Mouse (Mus musculus): ENCODE measurements around the gene Csrp2. TPM values are rescaled to one million over a fixed set of nuclear protein-coding genes. Genes with fewer than 3 reads are reported as not detected.

The Csrp2 gene
- polyA plus RNA-seq, 1 experiment from 2014 or later: 154 TPM

DNA sequence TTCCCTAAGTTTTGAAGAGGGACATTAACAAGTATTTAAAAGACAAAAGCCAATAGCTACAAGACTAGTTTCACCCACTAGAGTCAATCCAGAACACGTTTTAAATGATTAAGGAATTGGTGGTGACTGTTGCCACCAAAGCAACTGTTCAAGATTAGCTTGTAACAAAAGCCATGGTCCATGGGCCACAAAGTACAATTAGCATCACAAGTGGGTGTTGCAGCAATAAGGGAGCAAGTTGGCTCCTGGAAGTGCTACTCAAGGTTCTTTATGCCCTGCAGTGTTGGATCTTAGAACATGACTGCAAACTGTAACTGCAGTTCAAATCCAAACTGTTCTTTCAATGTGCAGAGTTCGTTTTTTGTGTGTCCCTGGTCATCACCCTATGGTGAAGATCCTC, 57.8 kb downstream of the Csrp2 start:
- no peak for TF ChIP-seq CTCF (IDR thresholded peaks at IDR 0.05; ENCODE audit: low read depth)
- Histone ChIP-seq H3K9me3 (ENCODE audit: low read depth, low read length) (no peaks in the 10 kb centered on the region), H3K27me3 (ENCODE audit: insufficient read depth, low read length) (no peaks in the 10 kb centered on the region), H3K27ac (ENCODE audit: low read depth) (no peak overlapping the region), H3K4me1 (ENCODE audit: insufficient read depth) (no peaks in the 10 kb centered on the region), H3K4me3 (ENCODE audit: low read depth, low read length) (no peak overlapping the region), H3K9ac (no peak overlapping the region), H3K36me3 (ENCODE audit: insufficient read depth) (peaks cover 27% of the 10 kb centered on the region), H3K4me2 (no peak overlapping the region)
- ATAC-seq (ENCODE audit: insufficient read depth) (no peak), DNase-seq (no peak)
- 47% methylated on average over 2 of the region's 2 CpGs for WGBS

- ATAC-seq (ENCODE audit: insufficient read depth) (no peak), DNase-seq (no peak)
- peaks cover 15% of the 10 kb centered on the region; the same call in 1 of the 2 replicates for H3K36me3 ChIP-seq (ENCODE audit: insufficient read depth)
- H3K4me3 ChIP-seq (ENCODE audit: low read depth, low read length): no peak overlapping the region
- H3K27ac ChIP-seq (ENCODE audit: low read depth): no peak overlapping the region
- 83% methylated on average over 2 of the region's 2 CpGs for WGBS
- no peak overlapping the region for H3K4me2 ChIP-seq
- no peaks in the 10 kb centered on the region for H3K4me1 ChIP-seq (ENCODE audit: insufficient read depth)
- H3K9ac ChIP-seq: no peak overlapping the region
- H3K27me3 ChIP-seq (ENCODE audit: insufficient read depth, low read length): no peaks in the 10 kb centered on the region
- no peaks in the 10 kb centered on the region for H3K9me3 ChIP-seq (ENCODE audit: low read depth, low read length)
- TF ChIP-seq CTCF (IDR thresholded peaks at IDR 0.05; ENCODE audit: low read depth): no peak
Measured at GRCm38 (mm10) chr10:110979431-110979830, 59.8 kb downstream of the Csrp2 start.

DNA sequence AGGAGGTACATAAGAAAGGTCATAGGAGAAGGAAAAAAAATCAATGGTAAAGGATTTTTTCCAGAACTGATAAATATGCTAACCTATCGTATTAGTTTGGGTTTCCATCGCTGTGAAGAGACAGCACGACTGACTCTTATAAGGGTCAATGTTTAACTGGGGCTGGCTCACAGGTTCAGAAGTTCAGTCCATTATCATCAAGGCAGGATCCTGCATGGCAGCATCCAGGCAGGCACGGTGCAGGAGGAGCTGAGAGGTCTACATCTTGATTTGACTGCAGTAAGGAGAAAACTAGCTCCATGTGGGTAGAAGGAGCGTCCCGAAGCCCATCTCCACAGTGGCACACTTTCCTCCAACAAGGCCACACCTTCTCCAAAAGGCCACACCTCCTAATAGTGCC, 60.9 kb downstream of the Csrp2 start:
- H3K4me3 ChIP-seq (ENCODE audit: low read depth, low read length): no peak overlapping the region
- WGBS: 93% methylated on average over 6 of the region's 6 CpGs
- H3K9ac ChIP-seq: no peak overlapping the region
- H3K4me1 ChIP-seq (ENCODE audit: insufficient read depth): no peaks in the 10 kb centered on the region
- H3K36me3 ChIP-seq (ENCODE audit: insufficient read depth): peaks cover 15% of the 10 kb centered on the region; the same call in 1 of the 2 replicates
- H3K9me3 ChIP-seq (ENCODE audit: low read depth, low read length): no peaks in the 10 kb centered on the region
- ATAC-seq (ENCODE audit: insufficient read depth): no peak
- no peaks in the 10 kb centered on the region for H3K27me3 ChIP-seq (ENCODE audit: insufficient read depth, low read length)
- H3K4me2 ChIP-seq: no peak overlapping the region
- H3K27ac ChIP-seq (ENCODE audit: low read depth): no peak overlapping the region
- no peak for DNase-seq
- TF ChIP-seq CTCF (IDR thresholded peaks at IDR 0.05; ENCODE audit: low read depth): no peak

DNA sequence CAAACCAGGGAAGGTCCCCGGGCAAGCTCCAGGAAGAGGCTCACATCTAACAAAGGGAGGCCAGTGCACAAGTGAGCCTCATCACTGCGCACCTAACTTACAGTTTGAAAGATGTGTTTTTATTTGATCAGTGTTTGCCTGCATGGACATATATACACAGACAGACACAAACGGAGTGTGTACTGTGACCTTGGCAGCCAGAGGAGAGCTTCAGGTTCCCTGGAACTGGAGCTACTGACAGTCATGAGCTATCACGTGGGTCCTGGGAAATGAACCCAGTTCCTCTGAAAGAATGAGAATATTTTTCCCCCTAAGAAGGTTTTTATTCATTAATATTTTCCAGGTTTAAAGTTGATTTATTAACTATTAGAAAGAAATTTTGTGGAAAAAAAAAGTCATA, 63.2 kb downstream of the Csrp2 start:
- no peak overlapping the region for H3K4me3 ChIP-seq (ENCODE audit: low read depth, low read length)

GRCm38 (mm10) chr10:110986682-110987081, 67.1 kb downstream of the Csrp2 start:
- no peak for DNase-seq
- no peak for TF ChIP-seq CTCF (IDR thresholded peaks at IDR 0.05; ENCODE audit: low read depth)
- Histone ChIP-seq H3K27ac (ENCODE audit: low read depth) (no peak overlapping the region), H3K36me3 (ENCODE audit: insufficient read depth) (0 out of 2 replicates have a peak, but pooled peaks cover 2% of the 10 kb centered on the region), H3K4me2 (no peak overlapping the region), H3K27me3 (ENCODE audit: insufficient read depth, low read length) (no peaks in the 10 kb centered on the region), H3K4me1 (ENCODE audit: insufficient read depth) (no peaks in the 10 kb centered on the region), H3K4me3 (ENCODE audit: low read depth, low read length) (no peak overlapping the region), H3K9ac (no peak overlapping the region), H3K9me3 (ENCODE audit: low read depth, low read length) (no peaks in the 10 kb centered on the region)
- WGBS: 88% methylated on average over 17 of the region's 17 CpGs
- no peak for ATAC-seq (ENCODE audit: insufficient read depth)

More for the DNA sequence above, 63.2 kb downstream of the Csrp2 start:
- H3K36me3 ChIP-seq (ENCODE audit: insufficient read depth): peaks cover 10% of the 10 kb centered on the region; the same call in 1 of the 2 replicates
- H3K27me3 ChIP-seq (ENCODE audit: insufficient read depth, low read length): no peaks in the 10 kb centered on the region
- no peak for TF ChIP-seq CTCF (IDR thresholded peaks at IDR 0.05; ENCODE audit: low read depth)
- H3K9me3 ChIP-seq (ENCODE audit: low read depth, low read length): no peaks in the 10 kb centered on the region
- 62% methylated on average over 4 of the region's 4 CpGs for WGBS
- ATAC-seq (ENCODE audit: insufficient read depth) (no peak), DNase-seq (no peak)
- no peaks in the 10 kb centered on the region for H3K4me1 ChIP-seq (ENCODE audit: insufficient read depth)
- no peak overlapping the region for H3K27ac ChIP-seq (ENCODE audit: low read depth)
- no peak overlapping the region for H3K9ac ChIP-seq
- H3K4me2 ChIP-seq: no peak overlapping the region

Other genes with a start within 250 kb of the Csrp2 start
- 42.9 and 43.8 TPM in 2 replicates for gene E2f7, start 174.3 kb upstream of the Csrp2 start, polyA plus RNA-seq (2014; fragmentation: Nextera tagmentation; extraction: Ambion mirVana)
- gene Zdhhc17, start 90.4 kb downstream of the Csrp2 start, polyA plus RNA-seq (2014; fragmentation: Nextera tagmentation; extraction: Ambion mirVana): 21.2 and 27.0 TPM in 2 replicates
- gene Osbpl8, start 245.0 kb downstream of the Csrp2 start, polyA plus RNA-seq (2014; fragmentation: Nextera tagmentation; extraction: Ambion mirVana): 9.6 and 10.8 TPM in 2 replicates

All from lung, embryonic 14.5 days (tissue).